Mouse (Mus musculus) cerebellum, postnatal 36 days (tissue): Measurements from ENCODE around the gene Dcpp3.
A peak's percentile ranks its signal among the peaks of the same experiment; 100 is the strongest.
"Not testable (repeated sequence)": the region's sequence is repeated elsewhere in the genome, so short reads cannot be mapped to it uniquely, and the experiment has no call there.

Source experiments
- DNase-seq, 2 experiments: peaks; one replicate each; pipeline ENCODE4 v3.0.0; 2021 to 2022; ENCODE audit warnings: mixed read lengths in 2 of 2

Dcpp3 gene

GRCm38 (mm10) chr17:23917158-23917557 lies at the start of gene Dcpp3:
Dcpp3 (plus strand) TSS chr17:23917458.
- DNase-seq, result not testable (repeated sequence)

- no peak for DNase-seq
Observed at GRCm38 (mm10) chr17:23867756-23868155, 49.5 kb upstream of the Dcpp3 start, which contains the start of gene Prss21. Prss21 (plus strand) TSS chr17:23868056.

- DNase-seq, result no peak
Observed at GRCm38 (mm10) chr17:23868513-23868912, 48.7 kb upstream of the Dcpp3 start.

GRCm38 (mm10) chr17:23873884-23874856 lies 43.1 kb upstream of the Dcpp3 start:
- peak; percentile 59 to 61 for DNase-seq

- no peak for DNase-seq
Observed at GRCm38 (mm10) chr17:23876741-23877140, 40.5 kb upstream of the Dcpp3 start.

GRCm38 (mm10) chr17:23877166-23877565 lies 40.1 kb upstream of the Dcpp3 start:
- no peak for DNase-seq

- DNase-seq, result not testable (repeated sequence)
Observed at GRCm38 (mm10) chr17:23880576-23880975, 36.7 kb upstream of the Dcpp3 start, which contains the start of the genes Dcpp1 and Dcpp2. Dcpp1 (plus strand) TSS chr17:23880876. Dcpp2 (plus strand) TSS chr17:23880880.

GRCm38 (mm10) chr17:23924531-23925007 lies 7.3 kb downstream of the Dcpp3 start:
- DNase-seq, result peak; percentile 91 to 92

- peak; percentile 71 to 72 for DNase-seq
Observed at GRCm38 (mm10) chr17:23925090-23925493, 7.8 kb downstream of the Dcpp3 start.

GRCm38 (mm10) chr17:23931157-23931556 lies 13.9 kb downstream of the Dcpp3 start:
- no peak for DNase-seq

GRCm38 (mm10) chr17:23941372-23941771 lies 24.1 kb downstream of the Dcpp3 start, which contains the start of gene Sbp:
Sbp (plus strand) TSS chr17:23941672.
- DNase-seq, result no peak

- DNase-seq, result not testable (repeated sequence)
Observed at GRCm38 (mm10) chr17:23947486-23947885, 30.2 kb downstream of the Dcpp3 start.

GRCm38 (mm10) chr17:23949068-23949467 lies 31.8 kb downstream of the Dcpp3 start:
- DNase-seq, result no peak

GRCm38 (mm10) chr17:23950828-23951227 lies 33.6 kb downstream of the Dcpp3 start:
- not testable (repeated sequence) for DNase-seq

GRCm38 (mm10) chr17:23955174-23955573 lies 37.9 kb downstream of the Dcpp3 start, which contains the start of gene Sbpl:
Sbpl (minus strand) TSS chr17:23955274.
- no peak for DNase-seq

- DNase-seq, result peak; percentile 71 to 87
Observed at GRCm38 (mm10) chr17:23960084-23960738, 43.0 kb downstream of the Dcpp3 start.

GRCm38 (mm10) chr17:23961573-23962122 lies 44.4 kb downstream of the Dcpp3 start:
- no peak for DNase-seq

GRCm38 (mm10) chr17:23965805-23966425 lies 48.7 kb downstream of the Dcpp3 start:
- peak; percentile 23 to 28 for DNase-seq

GRCm38 (mm10) chr17:23966658-23967401 lies 49.6 kb downstream of the Dcpp3 start:
- DNase-seq, result no peak

GRCm38 (mm10) chr17:23968780-23969179 lies 51.5 kb downstream of the Dcpp3 start:
- no peak for DNase-seq
